Mouse (Mus musculus): Measurements from ENCODE around the gene Wt1. TPM values are rescaled to one million over a fixed set of nuclear protein-coding genes. Genes with fewer than 3 reads are reported as not detected.

Wt1 gene
- polyA plus RNA-seq, 1 experiment, result 16.9 TPM

DNA sequence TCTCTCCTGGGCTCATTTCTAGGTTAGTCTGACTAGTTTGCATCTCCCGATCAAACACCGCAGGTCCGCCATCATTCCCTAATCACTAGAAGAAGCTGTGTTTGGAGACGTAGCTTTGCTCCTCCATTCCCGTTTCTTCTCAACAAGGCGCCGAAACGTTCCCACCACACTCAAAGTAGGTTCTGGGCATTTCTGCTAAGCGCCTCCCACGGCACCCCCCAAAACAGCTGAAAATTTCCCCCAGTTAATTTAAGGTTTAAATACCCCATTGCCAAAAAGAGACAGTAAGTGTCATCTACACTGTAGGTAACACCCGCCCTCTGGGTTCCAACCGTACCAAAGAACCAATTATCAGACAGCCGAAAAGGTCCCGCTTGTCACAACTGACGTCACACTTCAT, 688 bp upstream of the Wt1 start:
- no peaks in the 10 kb centered on the region for H3K4me1 ChIP-seq (ENCODE audit: control insufficient read depth, insufficient read depth, low read length)
- peaks cover 15% of the 10 kb centered on the region for H3K27me3 ChIP-seq (replicated peaks; ENCODE audit: control insufficient read depth, insufficient read depth, low read length)
- H3K27ac ChIP-seq (ENCODE audit: insufficient read depth, low read depth, low read length), result no peak overlapping the region
- WGBS, result 18% methylated on average over 15 of the region's 15 CpGs
- no peak for TF ChIP-seq POLR2A (IDR thresholded peaks at IDR 0.05; ENCODE audit: low read depth, low read length)
- no peak for TF ChIP-seq CTCF (conservative IDR thresholded peaks at IDR 0.05; ENCODE audit: insufficient read depth, insufficient read length, low read depth, low read length)
- no peak for DNase-seq
- no peak overlapping the region for H3K4me3 ChIP-seq (ENCODE audit: insufficient read depth, low read depth, low read length)
- no peaks in the 10 kb centered on the region for H3K36me3 ChIP-seq (ENCODE audit: control insufficient read depth, insufficient read depth, low read length)

DNA sequence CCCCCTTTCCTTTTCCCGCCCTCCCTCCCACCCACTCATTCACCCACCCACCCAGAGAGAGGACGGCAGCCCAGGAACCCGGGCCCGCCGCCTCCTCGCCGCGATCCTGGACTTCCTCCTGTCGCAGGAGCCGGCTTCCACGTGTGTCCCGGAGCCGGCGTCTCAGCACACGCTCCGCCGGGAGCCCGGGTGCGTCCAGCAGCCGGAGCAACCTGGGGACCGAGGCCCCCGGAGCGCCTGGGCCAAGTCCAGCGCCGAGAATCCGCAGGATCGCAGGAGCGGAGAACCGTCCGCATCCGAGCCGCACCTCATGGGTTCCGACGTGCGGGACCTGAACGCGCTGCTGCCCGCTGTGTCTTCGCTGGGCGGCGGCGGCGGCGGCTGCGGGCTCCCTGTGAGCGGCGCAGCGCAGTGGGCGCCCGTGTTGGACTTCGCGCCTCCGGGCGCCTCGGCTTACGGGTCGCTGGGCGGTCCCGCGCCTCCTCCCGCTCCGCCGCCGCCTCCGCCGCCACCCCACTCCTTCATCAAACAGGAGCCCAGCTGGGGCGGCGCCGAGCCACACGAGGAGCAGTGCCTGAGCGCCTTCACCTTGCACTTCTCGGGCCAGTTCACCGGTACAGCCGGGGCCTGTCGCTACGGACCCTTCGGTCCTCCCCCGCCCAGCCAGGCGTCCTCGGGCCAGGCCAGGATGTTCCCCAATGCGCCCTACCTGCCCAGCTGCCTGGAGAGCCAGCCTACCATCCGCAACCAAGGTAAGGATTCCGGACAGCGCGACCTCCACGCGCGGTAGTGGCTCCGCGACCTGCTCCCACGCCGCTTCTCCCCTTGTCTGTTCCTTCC, 582 bp downstream of the Wt1 start:
- peak overlapping the region; percentile 19; the same call in 1 of the 2 replicates for H3K4me3 ChIP-seq (ENCODE audit: insufficient read depth, low read depth, low read length)
- H3K4me1 ChIP-seq (ENCODE audit: control insufficient read depth, insufficient read depth, low read length), result no peaks in the 10 kb centered on the region
- TF ChIP-seq POLR2A (IDR thresholded peaks at IDR 0.05; ENCODE audit: low read depth, low read length) (no peak), CTCF (conservative IDR thresholded peaks at IDR 0.05; ENCODE audit: insufficient read depth, insufficient read length, low read depth, low read length) (no peak)
- H3K27me3 ChIP-seq (replicated peaks; ENCODE audit: control insufficient read depth, insufficient read depth, low read length), result peaks cover 15% of the 10 kb centered on the region
- peak; percentile 43 for DNase-seq
- no peak overlapping the region for H3K27ac ChIP-seq (ENCODE audit: insufficient read depth, low read depth, low read length)
- 1% methylated on average over 92 of the region's 92 CpGs for WGBS
- no peaks in the 10 kb centered on the region for H3K36me3 ChIP-seq (ENCODE audit: control insufficient read depth, insufficient read depth, low read length)

DNA sequence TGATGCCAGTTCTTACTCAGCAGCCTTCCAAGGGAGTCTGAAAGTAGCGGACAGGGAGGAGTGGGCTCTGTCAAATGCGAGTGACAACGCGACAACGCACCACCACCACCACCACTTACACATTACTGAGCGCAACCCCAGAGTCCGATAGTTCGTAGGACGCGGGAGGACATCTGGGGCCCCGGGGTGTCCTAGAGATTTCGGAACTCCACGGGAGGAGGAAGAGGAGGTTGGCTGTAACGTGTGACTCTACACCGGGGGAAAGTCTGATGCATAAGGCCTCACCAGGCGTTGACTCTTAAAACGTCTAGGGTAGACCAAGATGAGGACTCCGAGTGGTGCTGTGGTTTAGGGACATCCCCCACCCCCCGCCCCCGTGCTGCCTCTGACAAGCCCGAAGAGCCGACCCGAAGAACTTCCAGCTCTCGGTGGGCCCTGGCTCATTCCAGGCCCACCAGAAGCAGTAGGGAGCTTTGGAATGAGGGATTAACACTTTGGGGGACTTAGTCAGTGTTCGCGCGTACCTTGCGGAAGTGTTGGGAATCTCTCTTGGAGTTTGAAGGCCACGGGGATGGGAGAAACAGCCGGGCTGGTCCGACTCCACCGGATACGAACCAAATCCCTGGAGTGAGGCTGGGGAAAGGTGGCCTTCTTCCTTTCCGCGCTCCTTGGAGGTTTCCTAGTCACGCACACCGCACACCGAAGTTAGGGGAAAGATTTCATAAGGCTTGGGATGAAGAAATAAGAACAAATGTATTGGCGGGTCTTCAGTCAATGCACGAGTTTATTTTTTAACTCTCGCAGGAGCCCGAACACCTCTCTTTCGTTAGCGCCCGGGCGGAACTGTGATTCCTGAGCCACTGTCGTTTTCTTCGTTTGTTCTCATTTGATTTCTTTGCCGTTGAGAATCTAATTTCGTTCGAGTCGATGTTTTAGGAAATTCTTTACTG, 1.5 kb downstream of the Wt1 start:
- 5% methylated on average over 52 of the region's 52 CpGs for WGBS
- H3K4me1 ChIP-seq (ENCODE audit: control insufficient read depth, insufficient read depth, low read length), result no peaks in the 10 kb centered on the region
- peaks cover 17% of the 10 kb centered on the region for H3K27me3 ChIP-seq (replicated peaks; ENCODE audit: control insufficient read depth, insufficient read depth, low read length)
- peak overlapping the region; percentile 19; the same call in 1 of the 2 replicates for H3K4me3 ChIP-seq (ENCODE audit: insufficient read depth, low read depth, low read length)
- DNase-seq, result no peak
- H3K27ac ChIP-seq (ENCODE audit: insufficient read depth, low read depth, low read length), result no peak overlapping the region
- H3K36me3 ChIP-seq (ENCODE audit: control insufficient read depth, insufficient read depth, low read length), result no peaks in the 10 kb centered on the region
- TF ChIP-seq POLR2A (IDR thresholded peaks at IDR 0.05; ENCODE audit: low read depth, low read length), result no peak
- no peak for TF ChIP-seq CTCF (conservative IDR thresholded peaks at IDR 0.05; ENCODE audit: insufficient read depth, insufficient read length, low read depth, low read length)

DNA sequence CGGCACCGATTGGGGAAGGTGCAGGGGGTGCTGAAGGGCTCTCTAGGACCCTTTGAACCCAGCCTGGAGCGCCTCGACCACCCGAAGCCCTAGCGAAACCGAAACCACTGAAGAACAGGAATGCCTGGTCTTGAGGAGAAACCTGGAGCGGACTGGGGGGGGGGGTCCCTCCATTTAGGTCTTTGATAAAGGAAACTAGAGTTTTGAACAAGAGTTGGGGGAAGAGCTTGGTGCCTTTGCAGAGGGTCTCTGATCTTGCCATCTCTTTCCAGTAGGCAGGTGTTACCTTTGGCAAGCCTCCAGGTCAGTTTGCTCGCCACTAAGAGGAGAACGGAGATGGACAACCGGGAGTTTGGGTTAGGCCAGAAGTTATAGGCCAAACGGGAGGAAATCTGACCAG, 2.2 kb downstream of the Wt1 start:
- Histone ChIP-seq H3K36me3 (ENCODE audit: control insufficient read depth, insufficient read depth, low read length) (no peaks in the 10 kb centered on the region), H3K4me3 (ENCODE audit: insufficient read depth, low read depth, low read length) (peak overlapping the region; percentile 13), H3K27ac (ENCODE audit: insufficient read depth, low read depth, low read length) (no peak overlapping the region), H3K27me3 (replicated peaks; ENCODE audit: control insufficient read depth, insufficient read depth, low read length) (peaks cover 15% of the 10 kb centered on the region), H3K4me1 (ENCODE audit: control insufficient read depth, insufficient read depth, low read length) (no peaks in the 10 kb centered on the region)
- no peak for TF ChIP-seq CTCF (conservative IDR thresholded peaks at IDR 0.05; ENCODE audit: insufficient read depth, insufficient read length, low read depth, low read length)
- 31% methylated on average over 12 of the region's 12 CpGs for WGBS
- DNase-seq, result no peak

DNA sequence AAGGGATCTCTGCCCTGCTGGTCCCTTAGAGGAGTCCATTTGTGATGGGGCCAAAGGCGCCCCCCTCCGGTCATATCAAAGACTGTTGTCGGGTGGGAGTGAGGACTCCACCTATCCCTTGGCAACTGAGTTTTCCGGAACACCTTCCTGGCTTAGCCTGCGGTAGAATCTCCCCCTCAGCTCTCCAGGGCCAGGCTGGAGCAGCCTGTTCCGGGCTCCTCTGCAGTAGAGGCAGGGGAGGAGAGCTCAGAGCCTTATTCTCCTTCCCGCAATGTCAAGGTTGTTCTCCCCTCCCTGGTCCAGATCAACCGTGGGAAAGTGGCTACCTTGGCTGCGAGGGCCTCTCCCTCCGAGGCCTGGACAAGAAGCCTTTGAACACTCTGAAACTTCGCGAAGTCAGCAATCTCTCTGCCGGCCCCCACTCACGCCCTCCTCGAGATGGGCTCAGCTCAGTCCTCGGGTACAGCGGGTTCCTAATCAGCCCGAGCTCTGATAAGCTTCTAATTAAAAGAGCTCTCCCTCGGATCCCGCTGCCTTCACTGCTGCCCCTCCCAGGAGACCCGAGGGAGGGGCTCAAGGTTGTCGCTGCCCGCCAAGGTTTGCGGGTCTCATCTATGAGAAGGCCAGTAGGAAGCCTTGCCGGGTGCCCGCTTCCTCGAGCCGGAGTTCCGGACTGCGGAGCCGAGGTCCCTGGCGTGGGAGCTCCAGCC, 4.2 kb downstream of the Wt1 start:
- 26% methylated on average over 32 of the region's 32 CpGs for WGBS
- no peak for DNase-seq
- no peak for TF ChIP-seq POLR2A (IDR thresholded peaks at IDR 0.05; ENCODE audit: low read depth, low read length)
- TF ChIP-seq CTCF (conservative IDR thresholded peaks at IDR 0.05; ENCODE audit: insufficient read depth, insufficient read length, low read depth, low read length), result no peak
- peaks cover 13% of the 10 kb centered on the region for H3K27me3 ChIP-seq (replicated peaks; ENCODE audit: control insufficient read depth, insufficient read depth, low read length)
- H3K36me3 ChIP-seq (ENCODE audit: control insufficient read depth, insufficient read depth, low read length), result no peaks in the 10 kb centered on the region
- no peaks in the 10 kb centered on the region for H3K4me1 ChIP-seq (ENCODE audit: control insufficient read depth, insufficient read depth, low read length)
- no peak overlapping the region for H3K27ac ChIP-seq (ENCODE audit: insufficient read depth, low read depth, low read length)
- no peak overlapping the region for H3K4me3 ChIP-seq (ENCODE audit: insufficient read depth, low read depth, low read length)

DNA sequence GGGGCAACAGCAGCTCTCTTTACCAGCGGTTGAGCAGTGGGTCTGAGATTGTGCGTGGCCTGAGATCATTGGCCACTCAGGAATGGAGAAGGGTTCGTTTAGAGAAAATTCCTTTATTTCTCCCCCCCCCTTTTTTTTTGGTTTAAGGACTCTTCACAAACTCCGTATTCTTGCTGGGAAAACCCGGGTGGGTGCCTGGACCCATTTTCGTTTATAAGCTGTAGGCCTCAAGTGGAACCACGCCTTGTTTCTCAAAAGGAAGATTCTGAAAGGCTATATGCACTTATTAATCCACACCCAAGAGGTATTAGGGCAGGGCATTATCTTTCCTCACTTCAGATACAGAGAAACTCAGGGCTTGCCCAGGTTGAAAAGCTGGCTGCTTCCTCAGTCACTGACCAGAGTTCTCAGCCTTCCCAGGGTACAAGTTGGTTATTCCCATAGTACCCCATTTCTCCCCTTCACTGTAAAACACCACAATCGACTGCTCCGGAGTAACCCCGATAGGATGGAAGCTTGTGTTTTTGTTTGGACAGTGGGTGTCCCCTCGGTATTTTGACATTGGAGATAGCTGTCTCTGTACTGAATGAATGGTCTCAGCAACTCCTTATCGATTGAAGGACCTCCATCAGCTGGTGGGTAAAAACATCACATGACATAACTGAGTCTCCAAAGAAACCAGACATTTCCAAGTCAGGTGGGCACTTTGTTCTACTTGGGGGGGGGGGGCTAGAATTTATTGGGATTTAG, 4.9 kb downstream of the Wt1 start:
- 52% methylated on average over 12 of the region's 12 CpGs for WGBS
- Histone ChIP-seq H3K4me3 (ENCODE audit: insufficient read depth, low read depth, low read length) (no peak overlapping the region), H3K4me1 (ENCODE audit: control insufficient read depth, insufficient read depth, low read length) (no peaks in the 10 kb centered on the region), H3K36me3 (ENCODE audit: control insufficient read depth, insufficient read depth, low read length) (no peaks in the 10 kb centered on the region), H3K27me3 (replicated peaks; ENCODE audit: control insufficient read depth, insufficient read depth, low read length) (peaks cover 11% of the 10 kb centered on the region), H3K27ac (ENCODE audit: insufficient read depth, low read depth, low read length) (no peak overlapping the region)
- DNase-seq, result no peak
- no peak for TF ChIP-seq POLR2A (IDR thresholded peaks at IDR 0.05; ENCODE audit: low read depth, low read length)
- TF ChIP-seq CTCF (conservative IDR thresholded peaks at IDR 0.05; ENCODE audit: insufficient read depth, insufficient read length, low read depth, low read length), result no peak

Measured in kidney, adult 2 months (tissue).